In the genomic region with DNA sequence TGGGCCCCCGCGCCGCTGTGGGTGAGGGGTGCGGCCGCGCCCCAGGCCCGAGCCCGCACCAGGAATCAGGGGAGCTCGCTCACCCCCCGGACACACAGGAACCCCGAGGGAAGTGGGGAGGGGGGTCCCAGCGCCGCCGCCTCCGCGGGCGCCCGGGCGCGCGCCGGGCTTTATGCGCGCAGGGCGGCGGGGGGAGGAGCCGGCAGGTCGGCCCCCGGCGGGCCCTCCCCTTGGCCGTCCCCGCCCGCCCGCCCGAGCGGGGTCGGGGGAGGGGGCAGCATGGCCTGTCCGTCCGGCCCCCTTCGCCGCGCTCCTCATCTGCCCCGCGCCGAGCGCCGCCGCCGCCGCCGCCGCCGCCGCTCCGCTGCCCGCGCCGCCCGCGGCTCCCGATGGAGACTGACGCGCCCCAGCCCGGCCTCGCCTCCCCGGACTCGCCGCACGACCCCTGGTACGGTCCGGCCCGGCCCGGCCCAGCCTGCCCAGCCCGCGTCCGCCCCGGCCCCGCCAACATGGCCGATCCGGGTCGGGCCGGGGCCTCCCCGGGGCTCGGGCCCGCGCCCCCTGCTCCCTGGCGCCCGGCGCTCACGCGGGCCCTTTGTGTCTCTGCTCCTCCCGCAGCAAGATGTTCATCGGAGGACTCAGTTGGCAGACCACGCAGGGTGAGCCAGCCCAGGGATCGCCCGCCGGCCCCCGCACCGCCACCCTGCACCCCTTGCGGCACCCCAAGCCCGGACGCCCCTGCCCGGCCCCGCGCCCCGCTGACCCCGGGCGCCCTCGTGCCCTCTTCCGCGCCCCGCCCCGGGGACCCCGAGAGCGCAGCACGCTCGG, we compare ENCODE assay signal across 8 mouse cellular contexts. TPM values are rescaled to one million over a fixed set of nuclear protein-coding genes. Genes with fewer than 3 reads are reported as not detected.
DNase-seq lines count a peak whose midpoint lies in the region; ATAC-seq and TF ChIP-seq lines count a peak whose summit lies in the region.

Msi1 (plus strand) TSS at position 241 of the 828 bp plus-strand sequence.

- intact Hi-C loops in gastrocnemius, postnatal 36 days (cut with DNase I): no loop called here
- intact Hi-C loops in heart, postnatal 14 days (cut with DNase I): no loop called here

- no peaks in the 10 kb centered on the region for H3K9me3 ChIP-seq in limb, embryonic 13.5 days

- H3K9ac ChIP-seq in limb, embryonic 13.5 days: peak within 1 kb of the TSS; percentile 98

- TF ChIP-seq POLR2A in spleen, adult 2 months (IDR thresholded peaks at IDR 0.05; ENCODE audit: low read depth, low read length): no peak

- H3K27ac ChIP-seq in spleen, adult 2 months (ENCODE audit: insufficient read depth, low read length): no peak within 1 kb of the TSS
- H3K27ac ChIP-seq in limb, embryonic 13.5 days: peak within 1 kb of the TSS; percentile 74; the same call in 1 of the 2 replicates

- no peak for TF ChIP-seq CTCF in spleen, adult 2 months (IDR thresholded peaks at IDR 0.05; ENCODE audit: extremely low read depth, insufficient read depth, insufficient read length, insufficient replicate concordance)

- peak; percentile 76 for ATAC-seq in limb, embryonic 13.5 days (ENCODE audit: low FRiP score, low read depth)

- whole genome bisulfite sequencing in spleen, adult 2 months: under 1% methylated on average over 101 of the region's 117 CpGs
- WGBS in limb, embryonic 13.5 days: under 1% methylated on average over 40 of the region's 117 CpGs

- H3K36me3 ChIP-seq in spleen, adult 2 months (ENCODE audit: control insufficient read depth, insufficient read depth, low read length): no peaks in the 10 kb centered on the region
- peaks cover 12% of the 10 kb centered on the region for H3K36me3 ChIP-seq in limb, embryonic 13.5 days

- DNase-seq in gastrocnemius, postnatal 10 days: peak; percentile 36
- DNase-seq in gastrocnemius, postnatal 36 days: no peak
- DNase-seq in spleen, adult 2 months (ENCODE audit: low read depth in 1 of 2, low spot score in 2 of 2): no peak
- no peak for DNase-seq in spleen, postnatal 36 days (ENCODE audit: low spot score in 2 of 2)
- peak; percentile 18 to 28 for DNase-seq in heart, postnatal 14 days
- peak; percentile 85 for DNase-seq in retina, postnatal 1 day
- no peak for DNase-seq in spleen, postnatal 14 days (ENCODE audit: low spot score in 2 of 2)

- peaks cover 27% of the 10 kb centered on the region for H3K27me3 ChIP-seq in spleen, adult 2 months (ENCODE audit: control insufficient read depth, insufficient read depth, low read length)
- no peaks in the 10 kb centered on the region; the same call in 1 of the 2 replicates for H3K27me3 ChIP-seq in limb, embryonic 13.5 days

- H3K4me1 ChIP-seq in spleen, adult 2 months (ENCODE audit: control insufficient read depth, insufficient read depth, insufficient read length): no peaks in the 10 kb centered on the region; the same call in 1 of the 2 replicates
- peaks cover 51% of the 10 kb centered on the region for H3K4me1 ChIP-seq in limb, embryonic 13.5 days

- peak within 1 kb of the TSS; percentile 96 for H3K4me2 ChIP-seq in limb, embryonic 13.5 days (replicated peaks)

- H3K4me3 ChIP-seq in spleen, adult 2 months (ENCODE audit: extremely low read depth, insufficient read depth, insufficient read length): peak within 1 kb of the TSS; percentile 11; the same call in 1 of the 2 replicates
- peak within 1 kb of the TSS; percentile 96 for H3K4me3 ChIP-seq in limb, embryonic 13.5 days

RNA-seq across cellular contexts. Expression of gene Msi1, which starts in this region (rescaled TPM):
- total RNA-seq in gastrocnemius, postnatal 10 days (2021): 1 to 10 TPM; 2.6 to 6.1 TPM
- under 1 TPM; 0.36 to 0.49 TPM for total RNA-seq in gastrocnemius, postnatal 36 days (2021)
- 0.47 and 1.1 TPM in 2 replicates for polyA plus RNA-seq in spleen, adult 2 months (2012; rRNA removed)
- 1 to 10 TPM; 1.9 to 2.0 TPM for total RNA-seq in heart, postnatal 14 days (2021)
- polyA plus RNA-seq in limb, embryonic 13.5 days (2015; fragmentation: Nextera tagmentation; extraction: Ambion mirVana): 18.2 and 18.4 TPM in 2 replicates

Comparison
In these comparisons a context has a peak if more than half of its experiments do, and no peak if none do; other contexts are left out.
1. DNase-seq: peak in gastrocnemius, postnatal 10 days (single experiment), heart, postnatal 14 days (2 of 2) and retina, postnatal 1 day (single experiment); none in gastrocnemius, postnatal 36 days (0 of 2), spleen, adult 2 months (0 of 2), spleen, postnatal 36 days (0 of 2) and spleen, postnatal 14 days (0 of 2).